Mouse (Mus musculus): ENCODE measurements at regions not wholly inside any gene's neighbourhood (a gene's known extent, or its start where the extent isn't known, plus 50 kb on each side); places are given as distances from the start of the nearest gene placed in this dataset.

GRCm38 (mm10) chr15:27380436-27380945 is 86.0 kb upstream of the Ank start:
- TF ChIP-seq CTCF (IDR thresholded peaks at IDR 0.05; ENCODE audit: low read depth) = no peak
- TF ChIP-seq EP300 (IDR thresholded peaks at IDR 0.05; ENCODE audit: low read depth) = no peak

Measured in liver, embryonic 14.5 days (tissue).